Mouse (Mus musculus): ENCODE data around the gene Fuom. TPM values are rescaled to one million over a fixed set of nuclear protein-coding genes. Genes with fewer than 3 reads are reported as not detected.

Gene Fuom
- polyA plus RNA-seq, 1 experiment from 2014 or later = 69.3 TPM

DNA sequence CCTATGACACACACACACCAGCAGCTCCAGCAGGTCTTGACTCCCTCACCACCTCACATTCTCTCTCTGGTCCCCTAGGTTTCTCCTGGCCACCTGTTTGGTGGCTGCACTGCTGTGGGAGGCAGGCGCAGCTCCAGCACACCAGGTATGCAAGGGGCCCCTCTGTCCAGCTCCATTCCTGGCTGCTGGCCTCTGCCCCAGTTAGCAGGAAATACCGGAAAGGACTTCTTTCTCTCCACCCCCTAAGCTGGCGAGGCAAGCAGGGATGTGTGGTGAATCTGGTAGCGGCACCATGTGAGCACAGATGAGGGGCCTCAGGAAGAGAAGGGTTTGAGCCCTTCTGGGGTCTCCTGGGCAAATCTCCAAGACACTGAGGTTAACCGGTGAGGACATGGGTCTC is 7.3 kb downstream of the Fuom start:
- 0 out of 2 replicates have a peak, but pooled peaks have one; percentile 12 for ATAC-seq (replicated peaks; ENCODE audit: insufficient number of reproducible peaks, low FRiP score, low TSS enrichment)
- 48% methylated on average over 5 of the region's 5 CpGs for WGBS (ENCODE audit: insufficient replicate concordance)
- Histone ChIP-seq H3K9ac (ENCODE audit: low read depth, low read length) (no peak overlapping the region), H3K36me3 (ENCODE audit: control insufficient read depth, insufficient read depth, low read length) (no peaks in the 10 kb centered on the region), H3K27ac (ENCODE audit: low read depth, low read length) (no peak overlapping the region), H3K4me3 (ENCODE audit: low read depth, low read length) (no peak overlapping the region), H3K4me2 (no peak overlapping the region), H3K9me3 (replicated peaks; ENCODE audit: control insufficient read depth, low read length) (no peaks in the 10 kb centered on the region), H3K4me1 (ENCODE audit: control insufficient read depth, insufficient read depth, low read length) (no peaks in the 10 kb centered on the region), H3K27me3 (ENCODE audit: control insufficient read depth, insufficient read depth, low read length) (no peaks in the 10 kb centered on the region)

DNA sequence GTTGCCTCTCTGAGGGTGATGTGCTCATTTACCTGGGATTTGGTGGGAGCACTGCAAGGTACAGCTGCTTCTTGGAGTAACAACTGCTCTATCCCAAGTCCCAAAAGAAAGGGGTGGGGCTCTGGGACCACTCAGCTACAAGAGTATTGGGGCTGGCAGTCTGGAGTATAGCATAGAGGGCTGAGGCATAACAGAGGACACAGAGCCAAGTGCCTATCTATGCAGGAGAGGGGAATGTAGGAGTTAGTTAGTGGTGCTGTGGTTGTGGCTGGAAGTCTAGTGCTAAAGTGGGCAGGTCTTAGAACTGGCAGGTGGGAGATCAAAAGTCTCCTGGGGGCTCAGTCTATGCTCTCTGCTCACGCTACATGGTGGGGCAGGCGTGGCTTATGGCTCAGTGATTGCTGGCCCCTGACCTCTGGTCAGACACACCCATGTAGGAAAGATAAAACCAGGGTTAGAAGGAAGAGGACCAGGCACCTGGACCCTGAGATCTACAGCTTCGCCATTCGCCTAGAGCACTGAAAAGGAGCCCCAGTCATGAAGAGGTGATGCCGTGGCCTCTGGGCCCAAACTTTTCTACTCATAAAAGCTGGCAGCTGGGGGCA is 9.2 kb downstream of the Fuom start, which contains the start of gene Prap1:
Prap1 (plus strand) TSS at position 472 of the 605 bp plus-strand sequence.
- ATAC-seq (replicated peaks; ENCODE audit: insufficient number of reproducible peaks, low FRiP score, low TSS enrichment) = no peak
- Histone ChIP-seq H3K4me3 (ENCODE audit: low read depth, low read length) (no peak within 1 kb of the TSS), H3K9ac (ENCODE audit: low read depth, low read length) (no peak within 1 kb of the TSS), H3K9me3 (replicated peaks; ENCODE audit: control insufficient read depth, low read length) (no peaks in the 10 kb centered on the region), H3K4me2 (no peak within 1 kb of the TSS), H3K27me3 (ENCODE audit: control insufficient read depth, insufficient read depth, low read length) (no peaks in the 10 kb centered on the region), H3K4me1 (ENCODE audit: control insufficient read depth, insufficient read depth, low read length) (no peaks in the 10 kb centered on the region), H3K27ac (ENCODE audit: low read depth, low read length) (no peak within 1 kb of the TSS), H3K36me3 (ENCODE audit: control insufficient read depth, insufficient read depth, low read length) (no peaks in the 10 kb centered on the region)
- WGBS (ENCODE audit: insufficient replicate concordance) = 58% methylated on average over 5 of the region's 5 CpGs

DNA sequence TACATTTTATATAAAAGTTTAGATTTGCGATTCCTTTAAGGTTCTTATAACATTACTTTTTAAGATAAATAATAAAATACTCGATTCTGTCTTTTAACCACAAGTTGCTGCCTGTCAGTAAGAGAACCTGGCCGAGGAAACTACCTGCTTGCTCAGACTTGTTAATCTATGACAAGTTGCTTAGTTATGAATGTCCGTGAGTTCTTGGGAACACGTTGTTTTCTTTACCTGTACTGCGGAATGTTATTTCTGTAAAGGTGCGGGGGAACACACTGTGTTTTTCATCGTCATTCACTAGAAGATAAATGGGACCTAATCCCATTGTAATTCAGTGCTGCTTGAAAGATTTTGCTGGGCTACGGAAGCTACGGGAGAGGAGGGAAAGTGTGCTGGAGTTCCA is 11.6 kb downstream of the Fuom start:
- Histone ChIP-seq H3K9me3 (replicated peaks; ENCODE audit: control insufficient read depth, low read length) (no peaks in the 10 kb centered on the region), H3K27ac (ENCODE audit: low read depth, low read length) (no peak overlapping the region), H3K4me2 (no peak overlapping the region), H3K4me3 (ENCODE audit: low read depth, low read length) (no peak overlapping the region), H3K27me3 (ENCODE audit: control insufficient read depth, insufficient read depth, low read length) (no peaks in the 10 kb centered on the region), H3K9ac (ENCODE audit: low read depth, low read length) (no peak overlapping the region), H3K4me1 (ENCODE audit: control insufficient read depth, insufficient read depth, low read length) (no peaks in the 10 kb centered on the region), H3K36me3 (ENCODE audit: control insufficient read depth, insufficient read depth, low read length) (no peaks in the 10 kb centered on the region)
- WGBS (ENCODE audit: insufficient replicate concordance) = 76% methylated on average over 10 of the region's 10 CpGs
- no peak for ATAC-seq (replicated peaks; ENCODE audit: insufficient number of reproducible peaks, low FRiP score, low TSS enrichment)

DNA sequence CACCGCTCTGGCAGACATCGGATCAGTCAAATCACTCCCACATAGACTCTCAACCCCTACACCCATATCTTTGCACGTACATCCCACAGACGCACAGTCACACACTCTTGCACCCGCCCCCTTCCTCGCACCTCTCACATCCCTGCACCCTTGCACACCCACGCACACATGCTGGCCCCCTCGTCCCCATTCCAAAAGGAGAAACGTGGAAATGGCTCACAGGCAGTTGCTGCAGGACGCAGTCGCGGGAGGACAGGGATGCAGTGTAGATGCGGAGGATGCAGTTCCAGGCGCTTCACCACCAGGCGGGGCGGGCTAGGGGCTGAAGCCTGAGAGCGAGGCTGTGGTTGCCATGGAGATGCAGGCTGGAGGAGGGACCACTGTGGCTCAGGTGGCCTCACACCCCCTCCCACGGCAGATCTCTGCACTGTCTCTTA is 20.0 kb downstream of the Fuom start, which contains the start of gene Caly:
Caly (minus strand) TSS at position 307 of the 437 bp plus-strand sequence.
- no peaks in the 10 kb centered on the region for H3K4me1 ChIP-seq (ENCODE audit: control insufficient read depth, insufficient read depth, low read length)
- H3K4me2 ChIP-seq = no peak within 1 kb of the TSS
- no peaks in the 10 kb centered on the region for H3K9me3 ChIP-seq (replicated peaks; ENCODE audit: control insufficient read depth, low read length)
- peaks cover 44% of the 10 kb centered on the region for H3K27me3 ChIP-seq (ENCODE audit: control insufficient read depth, insufficient read depth, low read length)
- WGBS (ENCODE audit: insufficient replicate concordance) = 8% methylated on average over 18 of the region's 18 CpGs
- no peak within 1 kb of the TSS for H3K4me3 ChIP-seq (ENCODE audit: low read depth, low read length)
- H3K36me3 ChIP-seq (ENCODE audit: control insufficient read depth, insufficient read depth, low read length) = no peaks in the 10 kb centered on the region
- H3K27ac ChIP-seq (ENCODE audit: low read depth, low read length) = no peak within 1 kb of the TSS
- ATAC-seq (replicated peaks; ENCODE audit: insufficient number of reproducible peaks, low FRiP score, low TSS enrichment) = no peak
- H3K9ac ChIP-seq (ENCODE audit: low read depth, low read length) = no peak within 1 kb of the TSS

DNA sequence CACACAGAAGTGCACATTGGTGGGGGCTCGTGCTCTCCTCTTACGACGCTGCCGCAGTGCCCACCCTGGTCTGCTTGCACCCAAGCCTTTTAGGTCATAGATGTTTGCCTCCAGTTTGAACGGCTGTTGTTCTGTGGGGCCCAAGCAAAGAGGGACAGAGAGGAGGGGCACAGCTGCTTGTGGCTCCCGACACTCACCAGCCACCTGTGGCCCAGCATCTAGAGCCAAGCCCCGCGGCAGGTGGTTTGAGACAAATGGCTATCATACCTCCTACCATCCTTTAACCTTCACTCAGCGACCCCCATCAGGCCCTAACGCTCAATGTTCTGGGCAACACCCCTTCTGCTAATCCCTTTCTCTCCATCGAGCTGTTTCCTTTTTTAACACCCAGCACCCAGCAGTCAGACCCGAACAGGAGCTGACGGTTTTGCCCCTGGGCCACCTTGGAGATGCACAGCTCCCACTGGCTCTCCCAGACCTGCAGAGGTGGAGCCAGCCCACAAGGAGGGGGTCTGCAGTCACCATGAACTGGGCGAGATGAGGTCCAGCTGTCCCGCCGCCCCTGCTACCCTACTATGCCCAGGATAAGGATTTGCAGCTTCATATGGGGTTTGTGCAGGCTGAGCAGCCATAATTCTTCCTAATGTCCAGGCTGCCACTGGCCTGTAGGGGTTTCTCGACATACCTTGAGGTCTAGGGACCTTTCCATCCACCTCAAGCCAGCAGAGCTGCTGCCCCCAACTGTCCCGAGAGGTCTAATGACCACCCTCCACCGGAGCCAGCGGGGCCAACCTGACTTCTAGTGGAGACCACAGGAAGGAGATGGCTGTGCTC is 20.6 kb downstream of the Fuom start:
- Histone ChIP-seq H3K27ac (ENCODE audit: low read depth, low read length) (no peak overlapping the region), H3K9ac (ENCODE audit: low read depth, low read length) (no peak overlapping the region), H3K4me1 (ENCODE audit: control insufficient read depth, insufficient read depth, low read length) (no peaks in the 10 kb centered on the region), H3K4me2 (no peak overlapping the region), H3K4me3 (ENCODE audit: low read depth, low read length) (no peak overlapping the region), H3K27me3 (ENCODE audit: control insufficient read depth, insufficient read depth, low read length) (peaks cover 44% of the 10 kb centered on the region), H3K36me3 (ENCODE audit: control insufficient read depth, insufficient read depth, low read length) (no peaks in the 10 kb centered on the region), H3K9me3 (replicated peaks; ENCODE audit: control insufficient read depth, low read length) (no peaks in the 10 kb centered on the region)
- ATAC-seq (replicated peaks; ENCODE audit: insufficient number of reproducible peaks, low FRiP score, low TSS enrichment) = no peak
- WGBS (ENCODE audit: insufficient replicate concordance) = 22% methylated on average over 20 of the region's 20 CpGs

DNA sequence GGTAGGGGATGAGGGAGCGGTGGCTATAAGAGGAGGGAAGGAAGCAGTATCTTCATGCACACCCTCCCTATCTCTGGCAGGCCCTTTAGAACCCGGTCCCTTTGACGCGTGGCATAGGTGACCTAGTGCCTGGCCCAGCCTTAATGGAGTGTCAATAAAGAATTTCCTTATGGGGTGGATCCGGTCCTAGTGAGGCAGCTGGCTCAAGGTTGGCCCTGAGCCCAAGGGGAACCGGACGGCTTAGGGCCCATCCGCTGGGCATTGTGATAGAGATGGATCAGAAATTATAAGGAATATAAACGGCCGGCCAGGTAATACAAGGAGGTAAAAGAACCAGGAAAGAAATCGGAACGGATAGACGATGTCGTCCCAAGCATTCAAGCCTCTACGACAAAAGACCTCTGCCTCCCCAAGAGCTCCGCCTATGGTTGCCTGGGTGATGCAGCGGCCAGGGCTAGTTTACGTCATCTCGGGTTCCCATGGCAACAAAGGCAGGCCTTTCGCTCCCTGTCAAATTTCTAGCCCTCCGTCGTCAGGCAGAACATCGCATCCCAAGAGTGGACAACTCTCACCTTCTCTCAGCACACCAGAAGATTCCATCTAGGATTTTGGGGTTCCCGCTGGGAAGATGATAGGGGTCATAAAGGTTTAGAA is 21.6 kb downstream of the Fuom start:
- no peak overlapping the region for H3K9ac ChIP-seq (ENCODE audit: low read depth, low read length)
- H3K4me2 ChIP-seq = peak overlapping the region; percentile 45
- peak; percentile 46; the same call in 1 of the 2 replicates for ATAC-seq (replicated peaks; ENCODE audit: insufficient number of reproducible peaks, low FRiP score, low TSS enrichment)
- 4% methylated on average over 24 of the region's 24 CpGs for WGBS (ENCODE audit: insufficient replicate concordance)
- no peak overlapping the region for H3K4me3 ChIP-seq (ENCODE audit: low read depth, low read length)
- no peaks in the 10 kb centered on the region for H3K9me3 ChIP-seq (replicated peaks; ENCODE audit: control insufficient read depth, low read length)
- H3K27ac ChIP-seq (ENCODE audit: low read depth, low read length) = no peak overlapping the region
- no peaks in the 10 kb centered on the region for H3K36me3 ChIP-seq (ENCODE audit: control insufficient read depth, insufficient read depth, low read length)
- peaks cover 44% of the 10 kb centered on the region for H3K27me3 ChIP-seq (ENCODE audit: control insufficient read depth, insufficient read depth, low read length)
- no peaks in the 10 kb centered on the region for H3K4me1 ChIP-seq (ENCODE audit: control insufficient read depth, insufficient read depth, low read length)

DNA sequence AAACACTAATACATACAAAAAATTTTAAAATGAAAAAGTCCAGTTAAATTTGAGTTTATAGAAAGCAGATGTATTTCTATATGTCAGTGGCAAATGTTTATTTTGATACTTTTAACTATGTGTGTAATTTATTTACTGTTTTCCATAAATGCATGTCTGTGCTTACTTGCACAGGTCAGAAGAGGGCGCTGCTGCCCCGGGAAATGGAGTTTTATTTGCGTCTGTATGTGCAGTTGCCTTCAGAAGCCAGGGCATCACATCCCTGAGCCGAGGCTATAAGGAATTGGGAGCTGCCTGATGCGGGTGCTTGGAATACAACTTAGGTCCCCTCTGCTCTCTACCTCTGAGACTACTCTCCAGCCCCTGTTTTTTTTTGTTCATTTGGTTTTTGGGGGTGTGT is 23.5 kb downstream of the Fuom start:
- no peak overlapping the region for H3K4me2 ChIP-seq
- WGBS (ENCODE audit: insufficient replicate concordance) = 8% methylated on average over 5 of the region's 5 CpGs
- no peaks in the 10 kb centered on the region for H3K9me3 ChIP-seq (replicated peaks; ENCODE audit: control insufficient read depth, low read length)
- H3K36me3 ChIP-seq (ENCODE audit: control insufficient read depth, insufficient read depth, low read length) = no peaks in the 10 kb centered on the region
- no peak overlapping the region for H3K9ac ChIP-seq (ENCODE audit: low read depth, low read length)
- no peak overlapping the region for H3K27ac ChIP-seq (ENCODE audit: low read depth, low read length)
- no peak overlapping the region for H3K4me3 ChIP-seq (ENCODE audit: low read depth, low read length)
- H3K27me3 ChIP-seq (ENCODE audit: control insufficient read depth, insufficient read depth, low read length) = peaks cover 44% of the 10 kb centered on the region
- no peak for ATAC-seq (replicated peaks; ENCODE audit: insufficient number of reproducible peaks, low FRiP score, low TSS enrichment)
- H3K4me1 ChIP-seq (ENCODE audit: control insufficient read depth, insufficient read depth, low read length) = no peaks in the 10 kb centered on the region

DNA sequence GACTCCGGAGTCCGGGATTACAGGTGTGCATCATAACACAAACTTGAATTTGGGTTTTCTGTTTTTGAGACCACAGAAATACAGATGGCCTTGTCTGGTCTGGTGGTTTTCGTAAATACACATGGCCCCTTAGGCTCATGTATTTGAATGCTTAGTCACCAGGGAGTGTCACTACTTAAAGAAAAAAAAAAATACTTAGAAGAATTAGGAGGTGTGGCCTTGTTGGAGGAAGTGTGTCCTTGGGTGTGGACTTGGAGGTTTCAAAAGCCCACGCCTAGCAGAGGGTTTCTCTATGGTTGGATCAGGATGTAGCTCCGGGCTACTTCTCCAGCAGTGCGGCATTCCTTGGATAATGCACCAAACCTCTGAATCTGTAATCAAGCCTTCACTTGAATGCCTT is 24.5 kb downstream of the Fuom start:
- H3K27me3 ChIP-seq (ENCODE audit: control insufficient read depth, insufficient read depth, low read length) = peaks cover 45% of the 10 kb centered on the region

More for the DNA sequence above, 24.5 kb downstream of the Fuom start:
- Histone ChIP-seq H3K27ac (ENCODE audit: low read depth, low read length) (no peak overlapping the region), H3K4me1 (ENCODE audit: control insufficient read depth, insufficient read depth, low read length) (no peaks in the 10 kb centered on the region), H3K9me3 (replicated peaks; ENCODE audit: control insufficient read depth, low read length) (no peaks in the 10 kb centered on the region), H3K9ac (ENCODE audit: low read depth, low read length) (no peak overlapping the region), H3K4me2 (no peak overlapping the region), H3K4me3 (ENCODE audit: low read depth, low read length) (no peak overlapping the region), H3K36me3 (ENCODE audit: control insufficient read depth, insufficient read depth, low read length) (no peaks in the 10 kb centered on the region)
- no peak for ATAC-seq (replicated peaks; ENCODE audit: insufficient number of reproducible peaks, low FRiP score, low TSS enrichment)
- 73% methylated on average over 6 of the region's 6 CpGs for WGBS (ENCODE audit: insufficient replicate concordance)
